Mouse (Mus musculus): ENCODE measurements around the gene Pkn1.

Gene Pkn1

DNA sequence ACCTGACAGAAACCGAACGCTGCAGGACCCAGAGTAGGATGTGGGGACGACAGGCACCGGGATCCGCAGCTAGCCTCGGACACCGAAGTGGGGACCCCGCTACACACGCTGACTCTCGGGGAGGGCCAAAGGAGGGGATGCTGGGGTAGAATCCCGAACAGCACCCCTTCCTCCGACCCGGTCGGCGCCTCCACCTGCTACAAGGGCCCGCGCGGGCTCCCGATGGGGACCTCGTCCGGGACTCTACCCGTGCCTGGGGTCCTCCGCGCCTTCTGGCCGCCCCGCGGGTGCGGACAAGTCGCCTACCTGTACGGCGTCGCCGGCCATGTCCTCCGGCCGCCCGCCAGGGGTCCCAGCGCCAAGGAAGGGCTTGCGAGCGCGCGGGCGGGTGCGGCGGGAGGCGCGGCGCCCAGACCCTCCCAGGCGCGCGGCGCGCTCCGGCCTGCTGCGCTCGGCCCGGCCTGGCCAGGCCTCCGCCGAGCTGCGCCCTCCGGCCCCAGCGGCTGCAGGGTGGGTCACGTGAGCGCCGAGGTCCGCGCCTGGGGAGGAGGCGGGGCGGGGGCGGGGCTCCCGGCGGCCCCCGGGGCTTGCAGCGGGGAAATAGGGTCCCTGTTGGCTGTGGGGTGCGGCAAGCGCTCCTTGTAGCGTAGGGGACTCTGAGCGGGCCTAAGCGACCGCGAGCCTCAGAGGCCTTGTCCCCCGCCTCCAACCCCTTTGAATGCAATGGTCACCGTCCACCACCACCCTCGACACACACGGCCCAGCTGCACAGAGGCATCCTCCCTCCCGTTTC is at the start of gene Pkn1:
TSS of gene Pkn1 (minus strand) at position 519 of the 793 bp plus-strand sequence.
- DNase-seq = peak; percentile 80

DNA sequence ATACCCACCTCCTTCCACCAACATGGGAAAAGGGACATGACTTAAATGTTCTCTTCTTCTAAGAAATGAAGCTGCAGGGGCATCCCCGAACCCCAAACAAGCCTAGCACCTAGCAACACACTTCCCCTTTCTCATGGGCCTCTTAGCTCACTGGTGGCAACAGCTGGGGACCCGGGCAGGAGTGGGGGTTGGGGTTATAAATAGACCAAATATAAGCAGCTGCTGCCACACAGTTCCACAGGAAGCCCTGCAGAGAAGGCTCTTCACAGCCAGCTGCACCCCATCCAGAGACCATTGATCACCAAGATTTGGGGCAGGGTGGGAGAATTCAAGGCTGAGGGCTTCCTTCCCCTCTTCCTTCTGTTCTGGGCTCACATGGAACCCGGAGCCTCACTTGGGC is 49.7 kb upstream of the Pkn1 start:
- DNase-seq = peak; percentile 81

DNA sequence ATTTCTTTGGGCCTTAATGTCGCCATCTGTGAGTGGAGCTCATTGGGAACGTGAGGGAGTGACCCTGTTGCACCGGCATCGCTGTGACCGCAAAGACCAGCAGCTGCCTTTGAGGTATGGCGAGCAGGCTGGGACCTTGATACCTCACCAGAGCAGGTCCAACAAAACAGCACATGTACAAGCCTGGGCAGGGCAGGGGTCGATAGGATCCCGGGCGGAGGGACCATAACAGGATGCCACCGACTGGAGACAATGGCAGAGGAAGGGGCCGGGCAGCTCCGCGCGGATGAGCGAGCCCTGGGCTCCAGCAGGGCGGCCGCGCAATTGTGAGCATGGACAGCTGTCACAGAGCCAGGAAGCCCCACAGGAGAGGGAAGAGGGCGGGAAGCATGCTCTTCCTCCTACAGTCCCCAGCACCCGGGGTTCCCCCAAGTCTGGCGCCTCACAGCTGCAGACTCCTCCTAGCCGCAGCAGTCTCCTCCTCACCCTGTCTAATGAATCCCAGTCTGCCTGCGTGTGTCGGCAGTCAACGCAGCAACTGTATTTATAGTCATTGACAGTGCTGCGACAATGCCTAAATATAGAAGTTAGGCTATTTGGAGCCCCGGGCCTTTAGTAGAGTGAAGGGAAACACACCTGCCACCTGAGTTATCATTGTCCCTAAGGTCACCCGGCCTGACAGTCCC is 48.8 kb upstream of the Pkn1 start:
- peak; percentile 69 for DNase-seq

DNA sequence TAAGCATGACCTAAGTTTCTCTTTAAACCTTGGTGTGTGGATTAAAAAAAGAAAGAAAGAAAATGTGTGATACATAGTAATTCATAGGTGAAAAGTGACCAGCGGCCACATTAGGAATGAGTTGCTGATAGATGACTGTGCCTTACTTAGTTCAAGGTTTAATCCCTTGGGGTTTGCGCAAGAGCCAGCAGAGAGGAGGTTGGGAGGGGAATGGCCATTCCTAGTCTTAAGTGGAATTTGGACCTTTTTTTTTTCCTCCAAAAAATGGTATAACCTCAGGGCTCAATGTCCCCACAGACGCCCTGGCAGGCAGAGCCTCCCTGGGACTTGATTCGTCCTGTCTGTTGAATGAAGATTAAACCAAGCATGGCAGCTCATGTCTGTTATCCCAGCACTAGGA is 45.1 kb upstream of the Pkn1 start:
- DNase-seq = no peak

DNA sequence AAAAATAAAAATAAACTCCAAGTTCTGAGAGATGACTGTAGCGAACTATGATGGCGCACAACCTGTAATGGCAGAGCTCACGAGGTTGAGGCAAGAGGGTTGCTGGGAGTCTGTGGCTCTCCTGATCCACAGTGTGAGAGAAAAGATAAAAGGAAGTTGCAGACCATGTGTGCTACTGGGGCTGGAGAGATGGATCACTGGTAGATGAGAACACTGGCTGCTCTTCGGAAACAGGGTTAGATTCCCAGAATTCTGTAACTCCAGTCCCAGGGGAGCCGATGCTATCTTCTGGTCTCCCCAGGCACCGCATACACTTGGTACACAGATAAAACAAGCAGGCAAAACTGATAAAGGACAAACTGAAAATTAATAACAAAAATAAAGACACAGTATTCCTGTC is 44.0 kb upstream of the Pkn1 start:
- DNase-seq = no peak

DNA sequence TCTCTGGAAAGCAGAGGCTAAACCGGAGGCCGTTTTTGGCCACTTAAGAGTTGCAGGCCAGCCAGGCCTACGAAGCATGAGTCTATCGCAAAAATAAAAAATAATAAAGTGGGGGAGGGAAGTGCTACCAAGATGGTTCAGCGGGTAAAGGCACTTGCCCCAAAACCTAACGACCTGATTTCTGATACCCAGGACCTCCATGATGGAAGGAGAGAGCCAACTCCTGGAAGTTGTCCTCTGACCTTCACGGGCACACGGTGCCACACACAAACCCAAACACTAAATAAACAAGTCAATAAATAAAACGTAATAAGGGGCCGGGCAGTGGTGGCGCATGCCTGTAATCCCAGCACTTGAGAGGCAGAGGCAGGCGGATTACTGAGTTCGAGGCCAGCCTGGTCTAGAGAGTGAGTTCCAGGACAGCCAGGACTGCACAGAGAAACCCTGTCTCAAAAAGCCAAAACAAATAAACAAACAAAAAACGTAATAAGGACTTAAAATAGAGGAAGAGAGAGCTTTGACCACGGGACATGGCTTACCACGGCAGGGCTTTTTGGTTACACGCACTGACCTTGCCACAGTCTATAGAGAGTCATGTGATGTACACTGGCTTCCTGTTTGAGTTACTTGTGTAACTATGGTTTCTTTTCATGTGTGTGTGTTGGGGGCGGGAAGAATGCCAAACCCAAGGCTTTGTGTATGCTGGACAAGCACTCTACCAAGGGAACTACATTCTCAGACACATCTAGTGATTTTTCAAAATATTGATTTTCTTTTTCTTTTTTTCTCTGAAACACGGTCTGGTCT is 43.1 kb upstream of the Pkn1 start:
- DNase-seq = peak; percentile 37

DNA sequence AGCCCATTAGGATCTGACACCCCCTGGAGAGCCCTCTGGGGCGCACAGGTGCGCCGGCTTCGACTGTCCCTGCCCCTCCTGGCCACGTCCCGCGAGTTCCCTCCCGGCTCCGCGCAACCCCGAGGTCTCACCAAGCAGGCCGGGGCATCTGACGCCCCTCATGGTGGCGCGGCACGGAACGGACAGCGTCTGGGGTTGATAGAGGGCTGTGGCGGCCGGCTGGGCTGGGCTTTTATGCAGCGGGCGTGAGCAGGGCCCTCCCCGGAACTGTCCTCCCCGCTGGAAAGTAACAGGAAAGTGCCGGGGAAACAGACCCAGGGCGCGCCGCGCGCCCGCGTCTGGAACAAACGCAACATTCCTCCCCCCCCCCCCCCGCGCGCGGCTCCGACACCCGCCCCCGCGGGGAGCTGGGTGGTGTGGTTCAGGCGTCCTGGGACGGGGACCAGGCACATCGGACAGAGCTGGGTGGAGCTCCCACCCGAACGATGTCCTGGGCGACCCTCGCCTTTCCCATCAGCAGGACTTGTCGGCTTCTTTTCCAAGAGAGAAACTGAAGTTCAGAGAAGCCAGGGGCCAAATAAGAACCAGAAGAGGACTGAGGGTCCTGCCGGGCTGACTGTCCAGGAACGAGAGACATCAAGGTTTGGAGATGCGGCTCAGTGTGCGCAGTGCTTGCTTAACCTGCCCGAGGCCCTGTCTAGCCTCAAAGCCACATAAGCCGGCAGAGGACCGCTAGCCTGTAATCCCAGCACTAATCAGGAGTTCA is 42.2 kb upstream of the Pkn1 start, which contains the start of gene Adgre5:
TSS of gene Adgre5 (minus strand) at position 351 of the 766 bp plus-strand sequence.
- DNase-seq = peak; percentile 75

DNA sequence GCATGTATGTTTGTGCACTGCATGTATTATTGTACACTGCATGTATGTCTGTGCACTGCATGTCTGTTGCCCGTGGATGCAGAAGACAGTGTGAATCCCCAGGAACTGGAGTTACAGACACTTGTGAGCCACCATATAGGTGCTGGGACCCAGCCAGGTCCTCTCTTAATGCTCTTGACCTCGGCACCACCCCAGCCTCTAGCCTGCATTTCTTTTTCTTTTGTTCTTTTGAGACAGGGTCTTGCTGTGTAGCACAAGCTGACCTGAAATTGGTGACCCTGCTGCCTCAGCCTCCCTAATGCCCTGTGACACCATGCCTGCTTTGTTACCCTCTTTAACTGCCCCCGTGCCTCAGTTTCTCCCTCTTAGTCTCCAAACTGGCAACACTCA is 41.6 kb upstream of the Pkn1 start:
- DNase-seq = peak; percentile 57

DNA sequence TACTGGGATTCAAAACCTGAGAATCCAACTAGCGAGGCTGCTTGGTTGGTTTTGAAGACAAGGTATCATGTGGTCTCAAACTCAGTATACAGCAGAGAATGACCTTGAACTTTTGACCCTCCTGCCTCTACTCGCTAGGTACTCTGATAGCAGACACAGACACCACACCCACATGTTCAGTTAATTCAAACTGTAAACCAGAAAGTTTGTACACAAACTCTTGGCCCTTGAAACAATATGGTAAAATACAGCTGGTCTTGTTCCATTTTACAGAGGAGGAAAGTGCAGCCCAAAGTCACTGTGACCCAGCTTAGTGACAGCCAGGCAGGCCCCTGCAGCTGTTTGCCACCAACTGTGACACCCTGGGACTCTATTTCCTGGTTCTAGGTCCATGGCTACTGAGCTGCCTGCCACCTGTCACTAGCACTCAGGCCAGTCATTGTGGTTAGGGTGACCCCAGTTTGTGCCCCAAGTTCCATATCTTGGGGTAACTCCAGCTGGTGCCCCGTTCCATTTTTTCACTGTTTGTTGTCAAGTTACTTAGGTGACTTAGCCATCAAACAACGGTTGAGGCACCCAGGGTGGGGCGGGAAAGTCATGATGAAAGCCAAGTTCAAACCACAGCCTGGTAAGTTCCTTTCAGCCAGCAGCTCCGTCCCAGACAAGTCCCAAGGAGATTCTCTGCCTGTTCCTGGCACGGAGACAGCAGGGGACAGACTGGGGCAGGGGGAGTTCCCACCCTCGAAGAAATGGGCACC is 40.9 kb upstream of the Pkn1 start:
- peak; percentile 77 for DNase-seq

DNA sequence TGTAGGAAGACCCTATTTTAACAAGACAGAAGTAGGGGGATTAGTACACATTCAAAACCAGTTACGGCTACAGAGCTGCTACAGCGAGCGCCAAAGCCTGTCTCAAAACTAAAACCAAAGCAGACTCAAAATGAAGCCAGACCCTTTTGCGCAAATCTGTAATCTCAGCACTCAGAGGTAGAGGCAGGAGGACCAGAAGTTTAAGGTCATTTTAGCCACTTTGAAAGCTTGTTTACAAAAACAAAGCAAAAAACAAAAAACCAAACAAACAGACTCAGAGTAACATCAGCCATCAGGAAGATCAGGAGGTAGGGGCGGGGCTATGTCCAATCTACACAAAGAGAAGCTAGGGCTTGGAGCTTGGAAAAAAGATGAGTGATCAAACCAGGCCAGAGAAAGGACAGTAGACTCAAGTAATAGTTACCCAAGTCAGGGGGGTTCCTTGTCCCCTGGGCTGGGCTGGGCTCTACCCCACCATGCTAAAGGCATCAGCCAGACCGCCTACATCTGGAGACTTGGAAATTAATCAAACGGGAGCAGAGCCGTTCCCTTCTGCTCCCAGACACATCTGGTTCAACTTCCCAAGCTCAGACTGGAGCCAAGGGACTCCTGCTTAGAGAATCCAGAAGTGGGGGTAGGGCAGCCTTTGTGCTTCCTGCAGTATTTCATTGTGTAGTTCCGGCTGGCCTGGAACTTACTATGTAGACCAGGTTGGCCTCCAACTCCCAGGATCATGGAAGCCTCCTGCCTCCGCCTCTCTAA is 40.2 kb upstream of the Pkn1 start:
- no peak for DNase-seq

DNA sequence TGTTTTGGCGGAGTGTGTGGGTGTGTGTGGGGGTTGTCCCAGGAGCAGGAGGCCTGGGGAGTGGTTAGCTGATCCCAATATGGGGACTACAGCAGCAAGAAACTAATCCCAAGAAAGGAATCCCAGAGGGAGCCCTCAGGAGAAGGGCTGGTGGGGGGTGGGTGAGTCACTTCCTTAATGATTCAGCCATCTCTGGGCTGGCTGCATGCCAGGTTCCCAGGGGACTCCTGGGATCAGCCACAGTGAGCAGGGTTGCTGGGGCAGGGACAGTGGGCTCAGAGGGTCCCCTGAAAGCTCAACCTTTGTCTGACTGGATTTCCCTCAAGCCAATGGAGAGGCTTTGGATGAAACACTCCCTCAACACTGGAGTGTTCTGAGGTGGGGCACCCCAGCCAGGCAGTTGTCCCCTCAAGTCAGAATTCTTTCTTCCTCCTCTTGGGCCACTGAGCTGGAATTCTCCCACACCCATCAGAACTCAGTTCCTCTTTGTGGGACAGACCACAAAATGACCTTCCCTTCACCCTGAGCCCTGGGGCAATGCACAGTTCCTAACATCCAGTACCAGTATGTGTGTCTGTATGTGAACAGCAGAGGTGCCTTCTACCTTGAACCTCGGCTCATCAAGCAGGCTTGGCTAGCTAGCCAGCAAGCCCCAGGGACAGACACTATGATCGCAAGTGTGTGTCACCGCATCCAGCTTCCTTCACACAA is 39.0 kb upstream of the Pkn1 start:
- DNase-seq = peak; percentile 48

DNA sequence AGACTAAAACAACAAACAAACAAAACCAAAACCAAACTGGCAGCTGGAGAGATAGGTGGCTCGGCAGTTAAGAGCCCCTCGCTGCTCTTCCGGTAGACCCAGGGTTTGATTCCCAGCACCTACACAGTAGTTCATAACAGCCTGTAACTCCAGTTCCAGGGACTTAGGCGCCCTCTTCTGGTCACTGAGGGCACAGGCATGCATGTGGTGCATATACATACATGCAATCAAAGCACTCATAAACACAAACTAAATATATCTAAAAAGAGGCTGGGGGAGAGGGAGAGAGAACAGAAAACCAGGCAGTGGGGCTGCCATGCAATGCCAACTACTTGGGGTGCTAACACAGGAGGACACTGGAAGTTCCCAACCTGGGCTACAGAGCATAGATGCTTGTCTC is 38.4 kb upstream of the Pkn1 start:
- DNase-seq = peak; percentile 51

DNA sequence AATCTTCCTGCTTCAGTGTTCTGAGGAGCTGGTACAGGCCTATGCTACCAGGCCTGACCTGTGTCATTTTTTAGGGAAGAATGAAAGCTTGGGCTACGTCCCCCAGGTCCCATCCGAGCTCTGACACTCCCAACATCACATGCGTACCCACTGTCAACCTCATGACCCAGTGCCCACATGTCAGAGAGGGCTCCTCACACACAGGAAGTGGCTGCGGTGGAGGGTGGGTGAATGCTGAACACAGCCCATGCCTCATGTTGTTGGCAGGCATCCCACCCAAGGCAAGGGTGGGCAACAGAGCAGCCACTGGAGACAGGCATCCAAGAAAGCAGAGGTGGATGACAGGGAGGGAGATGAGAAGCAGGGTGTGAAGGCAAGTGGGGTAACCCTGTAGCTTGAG is 37.7 kb upstream of the Pkn1 start:
- DNase-seq = peak; percentile 83

DNA sequence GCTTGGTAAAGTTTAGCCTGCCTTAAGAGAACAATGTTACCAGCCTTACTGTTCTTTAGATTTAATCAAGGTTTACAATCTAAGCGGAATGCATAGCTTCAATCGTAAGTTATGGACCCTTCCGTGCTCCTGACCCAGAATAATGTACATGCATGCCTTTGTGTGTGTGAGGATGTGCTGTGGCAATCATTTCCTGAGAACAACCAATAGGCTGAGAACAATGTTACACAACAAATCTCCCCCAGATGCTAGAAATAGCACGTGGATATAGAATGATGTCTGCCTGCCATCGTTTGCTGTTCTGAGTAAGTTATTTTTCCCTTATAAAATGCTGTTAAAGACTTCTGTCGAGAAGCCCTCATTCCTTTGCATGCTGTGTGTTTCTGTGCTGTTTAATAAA is 33.9 kb upstream of the Pkn1 start:
- DNase-seq = no peak

DNA sequence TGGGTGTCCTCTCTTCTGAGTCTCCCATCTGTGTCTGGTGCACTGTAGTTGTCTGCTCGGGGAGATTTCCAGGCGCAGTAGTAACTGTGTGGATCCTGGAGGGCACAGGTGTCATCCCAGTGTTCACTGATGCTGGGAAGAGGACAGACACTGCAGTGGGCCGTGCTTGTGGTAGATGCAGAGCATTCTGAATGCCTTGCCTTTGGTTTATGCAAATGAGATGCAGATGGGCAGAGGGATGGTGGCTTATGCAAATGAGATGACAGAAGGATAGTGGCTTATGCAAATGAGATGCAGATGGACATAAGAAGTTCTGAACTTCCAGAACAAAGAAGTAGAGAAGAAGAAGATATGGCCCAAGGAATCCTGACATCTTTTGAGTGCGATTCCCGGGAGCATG is 32.9 kb upstream of the Pkn1 start:
- DNase-seq = no peak

DNA sequence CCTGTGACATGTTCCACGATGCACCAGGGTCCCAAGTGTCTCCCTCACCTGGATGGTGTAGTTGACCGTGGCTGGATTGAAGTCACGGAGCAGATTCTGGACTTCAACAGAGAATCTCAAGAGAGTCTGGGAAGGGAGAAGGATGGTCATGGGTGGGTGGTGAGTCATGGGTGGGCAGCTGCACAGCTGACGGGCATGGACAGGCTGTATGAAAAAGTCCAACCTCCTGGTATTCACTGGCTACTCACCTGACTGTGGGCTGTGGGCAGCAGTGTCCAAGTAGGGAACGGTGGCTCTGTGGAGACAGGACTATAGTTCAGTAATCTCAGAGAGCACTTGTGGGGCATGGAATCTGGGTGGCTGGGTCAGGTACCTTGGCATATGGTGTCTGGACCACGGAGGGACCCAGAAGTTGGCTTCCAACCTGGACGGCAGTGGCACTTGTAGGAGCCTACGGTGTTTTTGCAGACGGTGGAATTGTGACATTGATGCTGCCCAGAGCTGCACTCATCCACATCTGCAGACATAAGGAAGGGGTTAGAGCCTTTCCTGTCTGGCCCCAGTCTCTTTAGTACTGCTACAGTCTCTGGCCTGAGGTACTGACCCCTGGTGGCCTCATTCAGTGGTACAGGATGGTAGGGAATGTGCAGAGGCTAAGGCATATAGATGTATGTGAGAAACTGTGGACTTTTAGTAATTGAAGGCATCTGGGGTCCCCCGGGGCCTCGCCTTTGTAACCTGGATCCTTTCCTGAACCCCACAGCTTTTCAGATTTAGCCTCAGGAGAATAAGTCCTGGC is 30.2 kb upstream of the Pkn1 start:
- peak; percentile 76 for DNase-seq

DNA sequence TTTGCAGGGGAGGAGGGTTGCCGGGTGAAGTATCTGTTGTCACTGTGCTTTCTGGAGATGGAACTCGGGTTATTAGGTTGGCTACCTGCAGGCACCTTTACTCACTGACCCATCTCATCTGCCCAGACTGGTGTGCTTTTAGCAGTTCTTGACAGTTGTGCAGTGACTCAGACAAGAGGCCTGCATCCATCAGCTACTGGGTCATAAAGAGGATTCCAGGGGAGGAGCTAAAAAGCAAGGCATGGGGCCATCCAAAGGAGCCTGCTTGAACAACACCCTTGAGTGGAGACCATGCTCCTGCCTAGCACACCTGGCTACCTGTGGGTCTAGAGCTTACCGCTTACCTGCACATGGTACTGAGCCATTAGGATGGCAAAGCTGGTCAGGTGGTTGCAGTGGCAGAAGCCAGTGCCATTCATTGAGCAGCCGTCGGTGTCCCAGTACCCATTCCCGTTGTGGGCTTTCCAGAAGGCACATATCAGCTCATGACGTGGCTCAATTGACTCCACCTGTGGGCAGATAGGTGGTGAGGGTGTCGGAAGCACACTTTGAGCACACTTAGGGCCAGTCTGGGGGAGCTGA is 26.6 kb upstream of the Pkn1 start:
- no peak for DNase-seq

DNA sequence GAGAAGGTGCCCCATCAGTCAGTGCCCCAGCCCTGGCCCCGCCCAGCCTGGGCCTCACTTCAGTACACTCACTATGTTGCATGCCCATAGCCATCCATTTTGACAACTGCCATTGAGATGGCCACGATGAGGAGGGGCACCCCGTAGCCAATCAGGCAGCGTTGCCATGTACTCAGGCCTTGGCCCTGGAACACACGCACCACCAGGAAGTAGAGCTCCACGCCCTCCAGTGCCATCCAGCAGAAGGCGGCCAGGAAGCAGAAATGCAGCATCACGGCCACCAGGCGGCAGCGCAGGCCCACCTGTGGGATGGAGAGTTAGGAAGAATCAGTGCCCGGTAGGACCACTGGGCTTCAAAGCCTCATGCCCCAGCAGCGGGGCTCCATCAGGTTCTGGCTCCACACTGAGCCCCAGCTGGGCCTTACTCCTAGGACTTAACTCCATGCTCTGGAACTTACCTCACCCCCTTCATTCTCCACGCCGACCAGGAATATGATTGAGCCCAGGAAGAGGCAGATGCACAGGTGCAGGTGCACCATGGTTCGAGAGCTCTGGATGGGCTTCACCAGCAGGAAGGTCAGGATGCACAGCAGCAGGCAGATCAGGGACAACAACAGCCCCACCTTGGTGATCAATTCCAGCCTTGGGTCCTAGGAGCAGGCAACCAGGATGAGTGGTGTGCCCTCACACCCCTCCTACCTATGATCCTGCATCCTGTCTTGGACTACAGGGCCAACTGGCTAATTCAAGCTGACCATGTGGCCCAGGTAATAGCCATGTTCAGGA is 25.9 kb upstream of the Pkn1 start:
- DNase-seq = peak; percentile 93

Data from thymus, postnatal 4 days (tissue).